Mouse (Mus musculus): Measurements from ENCODE around the gene Gjb4. TPM values are rescaled to one million over a fixed set of nuclear protein-coding genes. Genes with fewer than 3 reads are reported as not detected.

The Gjb4 gene
- total and polyA plus RNA-seq, 2 experiments: not detected

DNA sequence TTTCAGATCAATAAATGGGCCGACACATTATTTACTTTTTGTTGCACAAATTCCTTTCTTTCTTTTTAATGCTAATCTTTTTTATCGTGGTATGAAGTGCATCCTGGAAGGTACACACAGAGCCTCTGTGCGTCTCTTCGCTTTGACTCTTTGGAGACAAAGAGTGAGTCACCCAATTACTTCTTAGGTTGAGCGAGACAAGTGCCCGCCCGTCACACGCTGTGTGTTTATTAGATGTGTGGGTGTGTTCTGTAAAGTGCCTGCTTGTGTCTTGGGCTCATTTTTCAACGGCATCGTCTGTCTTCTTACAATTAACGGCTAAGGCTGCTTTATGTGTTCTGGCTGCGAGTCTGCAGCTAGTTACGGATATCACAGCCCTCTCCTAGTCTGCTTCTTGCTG is 35.8 kb upstream of the Gjb4 start:
- TF ChIP-seq CTCF (IDR thresholded peaks at IDR 0.05; ENCODE audit: low read depth, low read length): no peak
- no peak for TF ChIP-seq POLR2A (IDR thresholded peaks at IDR 0.05; ENCODE audit: extremely low read depth, insufficient read depth, low read length)

GRCm38 (mm10) chr4:127377344-127377743 is 23.5 kb upstream of the Gjb4 start:
- Histone ChIP-seq H3K27ac (replicated peaks; ENCODE audit: insufficient read depth, low read depth, low read length) (no peak overlapping the region), H3K4me1 (ENCODE audit: control insufficient read depth, insufficient read depth, low read length) (no peaks in the 10 kb centered on the region), H3K27me3 (ENCODE audit: control insufficient read depth, insufficient read depth, low read length) (no peaks in the 10 kb centered on the region; the same call in 1 of the 2 replicates), H3K36me3 (ENCODE audit: control insufficient read depth, insufficient read depth, low read length) (no peaks in the 10 kb centered on the region), H3K4me3 (ENCODE audit: insufficient read depth, low read depth, low read length) (no peak overlapping the region), H3K79me2 (ENCODE audit: control insufficient read depth, insufficient read depth, low read length) (no peaks in the 10 kb centered on the region), H3K9ac (ENCODE audit: low read depth, low read length) (no peak overlapping the region)
- DNase-seq (ENCODE audit: extremely low read depth, low read depth, low spot score): no peak
- peak; percentile 65 for TF ChIP-seq CTCF (IDR thresholded peaks at IDR 0.05; ENCODE audit: low read depth, low read length)
- no peak for TF ChIP-seq POLR2A (IDR thresholded peaks at IDR 0.05; ENCODE audit: extremely low read depth, insufficient read depth, low read length)
- WGBS: 30% methylated on average over 4 of the region's 4 CpGs

More for the DNA sequence above, 35.8 kb upstream of the Gjb4 start:
- WGBS: 66% methylated on average over 13 of the region's 13 CpGs
- no peak for DNase-seq (ENCODE audit: extremely low read depth, low read depth, low spot score)
- Histone ChIP-seq H3K27ac (replicated peaks; ENCODE audit: insufficient read depth, low read depth, low read length) (no peak overlapping the region), H3K9ac (ENCODE audit: low read depth, low read length) (no peak overlapping the region), H3K27me3 (ENCODE audit: control insufficient read depth, insufficient read depth, low read length) (no peaks in the 10 kb centered on the region), H3K4me1 (ENCODE audit: control insufficient read depth, insufficient read depth, low read length) (no peaks in the 10 kb centered on the region), H3K79me2 (ENCODE audit: control insufficient read depth, insufficient read depth, low read length) (no peaks in the 10 kb centered on the region), H3K36me3 (ENCODE audit: control insufficient read depth, insufficient read depth, low read length) (no peaks in the 10 kb centered on the region), H3K4me3 (ENCODE audit: insufficient read depth, low read depth, low read length) (no peak overlapping the region)

- Histone ChIP-seq H3K4me3 (ENCODE audit: insufficient read depth, low read depth, low read length) (no peak overlapping the region), H3K27me3 (ENCODE audit: control insufficient read depth, insufficient read depth, low read length) (no peaks in the 10 kb centered on the region), H3K36me3 (ENCODE audit: control insufficient read depth, insufficient read depth, low read length) (no peaks in the 10 kb centered on the region), H3K9ac (ENCODE audit: low read depth, low read length) (no peak overlapping the region), H3K79me2 (ENCODE audit: control insufficient read depth, insufficient read depth, low read length) (no peaks in the 10 kb centered on the region), H3K4me1 (ENCODE audit: control insufficient read depth, insufficient read depth, low read length) (no peaks in the 10 kb centered on the region), H3K27ac (replicated peaks; ENCODE audit: insufficient read depth, low read depth, low read length) (no peak overlapping the region)
- 87% methylated on average over 17 of the region's 17 CpGs for WGBS
- no peak for TF ChIP-seq POLR2A (IDR thresholded peaks at IDR 0.05; ENCODE audit: extremely low read depth, insufficient read depth, low read length)
- no peak for TF ChIP-seq CTCF (IDR thresholded peaks at IDR 0.05; ENCODE audit: low read depth, low read length)
- no peak for DNase-seq (ENCODE audit: extremely low read depth, low read depth, low spot score)
Measured at GRCm38 (mm10) chr4:127375541-127376177, 21.8 kb upstream of the Gjb4 start.

DNA sequence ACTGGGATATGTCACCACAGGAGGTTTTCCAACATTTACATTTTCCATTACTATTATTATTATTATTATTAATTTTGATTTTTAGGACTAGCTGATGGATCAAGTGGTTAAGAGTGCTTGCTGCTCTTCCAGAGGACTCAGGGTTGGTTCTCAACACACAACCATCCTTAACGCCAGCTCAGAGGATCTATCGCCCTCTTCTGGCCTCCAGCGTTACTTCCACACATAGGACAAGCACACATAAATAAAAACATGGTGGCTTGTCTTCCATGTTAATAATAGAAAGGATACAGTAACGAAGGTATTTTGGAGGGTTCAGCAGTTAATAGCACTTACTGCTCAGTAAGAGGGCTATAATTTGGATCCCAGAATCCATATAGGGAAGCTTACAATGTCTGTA is 20.8 kb upstream of the Gjb4 start:
- no peak for DNase-seq (ENCODE audit: extremely low read depth, low read depth, low spot score)
- Histone ChIP-seq H3K79me2 (ENCODE audit: control insufficient read depth, insufficient read depth, low read length) (no peaks in the 10 kb centered on the region), H3K4me3 (ENCODE audit: insufficient read depth, low read depth, low read length) (no peak overlapping the region), H3K27ac (replicated peaks; ENCODE audit: insufficient read depth, low read depth, low read length) (no peak overlapping the region), H3K9ac (ENCODE audit: low read depth, low read length) (no peak overlapping the region), H3K4me1 (ENCODE audit: control insufficient read depth, insufficient read depth, low read length) (no peaks in the 10 kb centered on the region), H3K27me3 (ENCODE audit: control insufficient read depth, insufficient read depth, low read length) (no peaks in the 10 kb centered on the region), H3K36me3 (ENCODE audit: control insufficient read depth, insufficient read depth, low read length) (no peaks in the 10 kb centered on the region)
- TF ChIP-seq POLR2A (IDR thresholded peaks at IDR 0.05; ENCODE audit: extremely low read depth, insufficient read depth, low read length) (no peak), CTCF (IDR thresholded peaks at IDR 0.05; ENCODE audit: low read depth, low read length) (no peak)
- 70% methylated on average over 4 of the region's 4 CpGs for WGBS

DNA sequence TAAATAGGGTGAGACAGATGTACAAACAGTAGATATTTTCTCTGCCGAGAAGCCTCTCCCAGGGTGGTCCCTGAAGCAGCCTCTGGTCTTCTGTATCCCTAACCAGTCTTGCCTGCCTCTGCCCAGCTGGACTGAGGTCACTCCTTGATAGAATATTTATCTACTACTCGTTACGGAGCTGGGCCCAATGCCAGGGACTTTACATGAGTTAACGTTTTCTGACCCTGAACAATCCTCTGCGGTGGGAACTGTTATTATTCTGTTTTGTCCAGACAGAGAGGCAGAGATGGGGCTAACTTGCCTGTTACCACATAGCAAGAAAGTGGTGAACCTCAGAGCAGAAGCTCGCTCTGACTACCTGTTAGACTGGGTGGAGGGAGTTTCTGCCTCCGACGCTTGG is 19.6 kb upstream of the Gjb4 start:
- H3K27ac ChIP-seq (replicated peaks; ENCODE audit: insufficient read depth, low read depth, low read length): no peak overlapping the region
- TF ChIP-seq CTCF (IDR thresholded peaks at IDR 0.05; ENCODE audit: low read depth, low read length) (no peak), POLR2A (IDR thresholded peaks at IDR 0.05; ENCODE audit: extremely low read depth, insufficient read depth, low read length) (no peak)
- no peak overlapping the region for H3K4me3 ChIP-seq (ENCODE audit: insufficient read depth, low read depth, low read length)
- no peak overlapping the region for H3K9ac ChIP-seq (ENCODE audit: low read depth, low read length)
- DNase-seq (ENCODE audit: extremely low read depth, low read depth, low spot score): no peak
- H3K27me3 ChIP-seq (ENCODE audit: control insufficient read depth, insufficient read depth, low read length): no peaks in the 10 kb centered on the region
- H3K4me1 ChIP-seq (ENCODE audit: control insufficient read depth, insufficient read depth, low read length): no peaks in the 10 kb centered on the region
- H3K79me2 ChIP-seq (ENCODE audit: control insufficient read depth, insufficient read depth, low read length): no peaks in the 10 kb centered on the region
- WGBS: 48% methylated on average over 8 of the region's 8 CpGs
- no peaks in the 10 kb centered on the region for H3K36me3 ChIP-seq (ENCODE audit: control insufficient read depth, insufficient read depth, low read length)

GRCm38 (mm10) chr4:127371546-127371945 is 17.7 kb upstream of the Gjb4 start:
- WGBS: 70% methylated on average over 5 of the region's 5 CpGs
- no peak for DNase-seq (ENCODE audit: extremely low read depth, low read depth, low spot score)

More at GRCm38 (mm10) chr4:127371546-127371945, 17.7 kb upstream of the Gjb4 start:
- H3K27me3 ChIP-seq (ENCODE audit: control insufficient read depth, insufficient read depth, low read length): no peaks in the 10 kb centered on the region
- H3K4me3 ChIP-seq (ENCODE audit: insufficient read depth, low read depth, low read length): no peak overlapping the region
- H3K9ac ChIP-seq (ENCODE audit: low read depth, low read length): no peak overlapping the region
- H3K27ac ChIP-seq (replicated peaks; ENCODE audit: insufficient read depth, low read depth, low read length): no peak overlapping the region
- H3K4me1 ChIP-seq (ENCODE audit: control insufficient read depth, insufficient read depth, low read length): no peaks in the 10 kb centered on the region
- no peaks in the 10 kb centered on the region for H3K36me3 ChIP-seq (ENCODE audit: control insufficient read depth, insufficient read depth, low read length)
- no peaks in the 10 kb centered on the region for H3K79me2 ChIP-seq (ENCODE audit: control insufficient read depth, insufficient read depth, low read length)
- TF ChIP-seq CTCF (IDR thresholded peaks at IDR 0.05; ENCODE audit: low read depth, low read length): no peak
- TF ChIP-seq POLR2A (IDR thresholded peaks at IDR 0.05; ENCODE audit: extremely low read depth, insufficient read depth, low read length): no peak

Measured in liver, adult 2 months (tissue).